Mouse (Mus musculus): ENCODE measurements around the gene Fank1.

DNA sequence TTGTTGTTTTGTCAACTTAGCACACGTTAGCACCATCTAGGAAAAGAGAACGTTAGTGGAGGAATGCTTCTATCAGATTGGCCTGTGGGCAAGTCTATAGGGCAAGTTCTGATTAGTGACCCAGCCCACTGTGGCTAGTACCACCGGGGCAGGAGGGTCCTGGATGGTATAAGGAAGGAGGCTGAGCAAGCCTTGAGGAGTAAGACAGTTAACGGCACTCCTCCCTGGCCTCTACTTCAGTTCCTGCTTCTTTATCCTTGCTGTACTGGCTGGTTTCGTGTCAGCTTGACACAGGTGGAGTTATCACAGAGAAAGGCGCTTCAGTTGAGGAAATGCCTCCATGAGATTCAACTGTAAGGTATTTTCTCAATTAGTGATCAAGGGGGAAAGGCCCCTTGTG, 10.9 kb downstream of the Fank1 start:
- TF ChIP-seq POLR2A (IDR thresholded peaks at IDR 0.05; ENCODE audit: insufficient read length, low read depth) = no peak
- TF ChIP-seq TCF12 (IDR thresholded peaks at IDR 0.05; ENCODE audit: insufficient read depth, poor library complexity, severe bottlenecking) = no peak

All from myocyte (in vitro differentiated cells).